Mouse (Mus musculus) brain, embryonic 14.5 days (tissue): Measurements from ENCODE around the gene Xrra1. TPM values are rescaled to one million over a fixed set of nuclear protein-coding genes. Genes with fewer than 3 reads are reported as not detected.
"Not testable (repeated sequence)": the region's sequence is repeated elsewhere in the genome, so short reads cannot be mapped to it uniquely, and the experiment has no call there.

ENCODE experiments used
- DNase-seq: peaks from one replicate; pipeline ENCODE4 v3.0.0-alpha.2; 2011; ENCODE audit warnings: low read depth
- CTCF ChIP-seq: fragments of 200-500 bp; IDR thresholded peaks from 2 replicates; pipeline ENCODE4 v1.5.1; 2012; ENCODE audit warnings: inconsistent platforms, mild to moderate bottlenecking, moderate library complexity, borderline replicate concordance; ENCODE audit not compliant: insufficient read depth, insufficient read length; ENCODE audit errors: extremely low read depth
- POLR2A ChIP-seq: fragments of 200-500 bp; IDR thresholded peaks from 2 replicates; pipeline ENCODE4 v1.6.1; 2012; ENCODE audit warnings: mild to moderate bottlenecking, inconsistent platforms, borderline replicate concordance; ENCODE audit not compliant: poor library complexity, insufficient read depth, insufficient read length, severe bottlenecking; ENCODE audit errors: extremely low read depth
- polyA plus RNA-seq: library from polyadenylated mRNA; depleted of rRNA; stranded (reverse); fragments of >200 nt; gene quantifications from 2 replicates; pipeline ENCODE4 v1.2.3, GENCODE M21; 2012; rRNA removed

The Xrra1 gene
- polyA plus RNA-seq = 0.55 and 0.67 TPM in 2 replicates

GRCm38 (mm10) chr7:99858813-99859585 is at the start of gene Xrra1:
Xrra1 (plus strand) TSS chr7:99859116.
- peak; percentile 100 for DNase-seq
- peak; percentile 77 for TF ChIP-seq POLR2A
- TF ChIP-seq CTCF = no peak

- no peak for TF ChIP-seq POLR2A
- TF ChIP-seq CTCF = no peak
- DNase-seq = no peak
These were observed 48.1 kb upstream of the Xrra1 start for GRCm38 (mm10) chr7:99810814-99811213.

- no peak for DNase-seq
- TF ChIP-seq CTCF = no peak
These were observed 47.3 kb upstream of the Xrra1 start for GRCm38 (mm10) chr7:99811661-99812060.

- no peak for DNase-seq
- TF ChIP-seq CTCF (peak; percentile 38; the same call in 1 of the 2 replicates), POLR2A (no peak)
These were observed 45.5 kb upstream of the Xrra1 start for GRCm38 (mm10) chr7:99813394-99813793.

GRCm38 (mm10) chr7:99818181-99818725 is 40.7 kb upstream of the Xrra1 start:
- not testable (repeated sequence) for DNase-seq

GRCm38 (mm10) chr7:99821953-99822352 is 37.0 kb upstream of the Xrra1 start:
- TF ChIP-seq POLR2A = no peak
- TF ChIP-seq CTCF = no peak
- no peak for DNase-seq

GRCm38 (mm10) chr7:99822426-99822825 is 36.5 kb upstream of the Xrra1 start:
- TF ChIP-seq POLR2A = no peak
- TF ChIP-seq CTCF = no peak
- no peak for DNase-seq

- TF ChIP-seq CTCF = no peak
- no peak for TF ChIP-seq POLR2A
- no peak for DNase-seq
These were observed 35.8 kb upstream of the Xrra1 start for GRCm38 (mm10) chr7:99823045-99823663.

- TF ChIP-seq POLR2A = no peak
- TF ChIP-seq CTCF = no peak
- no peak for DNase-seq
These were observed 34.0 kb upstream of the Xrra1 start for GRCm38 (mm10) chr7:99824649-99825483.

GRCm38 (mm10) chr7:99825511-99825910 is 33.4 kb upstream of the Xrra1 start:
- no peak for TF ChIP-seq CTCF
- TF ChIP-seq POLR2A = no peak
- no peak for DNase-seq

- DNase-seq = no peak
- TF ChIP-seq POLR2A (no peak), CTCF (no peak)
These were observed 32.8 kb upstream of the Xrra1 start for GRCm38 (mm10) chr7:99826096-99826495.

GRCm38 (mm10) chr7:99828083-99828570 is 30.8 kb upstream of the Xrra1 start, which contains the start of gene Neu3:
Neu3 (minus strand) TSS chr7:99828417.
- TF ChIP-seq CTCF (no peak), POLR2A (no peak)
- DNase-seq = peak; percentile 93
